Mouse (Mus musculus) hindbrain, embryonic 10.5 days (tissue): ENCODE data around the gene Wdfy2. TPM values are rescaled to one million over a fixed set of nuclear protein-coding genes. Genes with fewer than 3 reads are reported as not detected.
"Not testable (repeated sequence)": the region's sequence is repeated elsewhere in the genome, so short reads cannot be mapped to it uniquely, and the experiment has no call there.

ENCODE experiments used
- DNase-seq: peaks from one replicate; pipeline ENCODE4 v3.0.0-alpha.2; 2017; ENCODE audit warnings: low spot score
- H3K27ac ChIP-seq: fragments of 300-500 bp; sonication (generic); 2 replicates; pipeline ENCODE4 v1.5.1; 2016; ENCODE audit warnings: mild to moderate bottlenecking, moderate library complexity
- H3K27me3 ChIP-seq: fragments of 300-500 bp; sonication (generic); 2 replicates; pipeline ENCODE4 v1.6.1; 2016; ENCODE audit warnings: mild to moderate bottlenecking; ENCODE audit not compliant: poor library complexity, insufficient read depth, severe bottlenecking
- H3K36me3 ChIP-seq: fragments of 300-500 bp; sonication (generic); 2 replicates; pipeline ENCODE4 v1.6.1; 2016; ENCODE audit warnings: mild to moderate bottlenecking, moderate library complexity
- H3K4me1 ChIP-seq: fragments of 300-500 bp; sonication (generic); replicated peaks from 2 replicates; pipeline ENCODE4 v1.6.1; 2016; ENCODE audit warnings: mild to moderate bottlenecking
- H3K4me3 ChIP-seq: fragments of 300-500 bp; sonication (generic); 2 replicates; pipeline ENCODE4 v1.5.1; 2016; ENCODE audit warnings: mild to moderate bottlenecking, moderate library complexity
- H3K9me3 ChIP-seq: fragments of 300-500 bp; sonication (generic); 2 replicates; pipeline ENCODE4 v1.6.1; 2016; ENCODE audit warnings: mild to moderate bottlenecking, moderate library complexity
- WGBS: fragments of 180-500 bp; shearing (Covaris S2); methylation state at CpG from one replicate; pipeline ENCODE4 v1.1.7; 2016; 5-methylcytosine and 5-hydroxymethylcytosine counted together
- polyA plus RNA-seq: library from polyadenylated mRNA; unstranded; fragments of >200 nt; fragmentation: Nextera tagmentation; extraction: Ambion mirVana; gene quantifications from 2 replicates; pipeline ENCODE4 v1.2.1, GENCODE M21; 2016

Wdfy2 gene
- polyA plus RNA-seq, 1 experiment from 2014 or later: 12.9 TPM

DNA sequence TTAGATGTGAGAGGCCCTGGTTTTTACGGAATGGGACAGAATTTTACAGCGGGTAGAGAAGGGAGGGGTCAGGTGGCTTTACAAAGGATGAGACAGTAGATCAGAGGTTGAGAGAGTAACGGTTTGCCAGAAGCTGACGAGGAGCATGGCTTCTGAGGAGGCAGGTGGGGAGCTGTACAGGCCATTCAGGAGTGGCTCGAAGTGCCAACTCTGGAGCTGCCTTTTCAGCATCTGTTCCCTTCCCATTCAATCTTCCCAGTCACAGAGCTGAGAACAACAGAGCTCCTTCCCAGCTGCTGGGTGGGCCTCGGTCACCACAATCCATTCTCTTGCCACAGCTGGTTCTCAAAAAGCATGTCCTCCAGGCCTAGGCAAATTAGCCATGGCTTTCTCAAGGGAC is 8.2 kb upstream of the Wdfy2 start:
- 55% methylated on average over 6 of the region's 6 CpGs for WGBS
- peak overlapping the region; percentile 53; the same call in 1 of the 2 replicates for H3K27ac ChIP-seq

DNA sequence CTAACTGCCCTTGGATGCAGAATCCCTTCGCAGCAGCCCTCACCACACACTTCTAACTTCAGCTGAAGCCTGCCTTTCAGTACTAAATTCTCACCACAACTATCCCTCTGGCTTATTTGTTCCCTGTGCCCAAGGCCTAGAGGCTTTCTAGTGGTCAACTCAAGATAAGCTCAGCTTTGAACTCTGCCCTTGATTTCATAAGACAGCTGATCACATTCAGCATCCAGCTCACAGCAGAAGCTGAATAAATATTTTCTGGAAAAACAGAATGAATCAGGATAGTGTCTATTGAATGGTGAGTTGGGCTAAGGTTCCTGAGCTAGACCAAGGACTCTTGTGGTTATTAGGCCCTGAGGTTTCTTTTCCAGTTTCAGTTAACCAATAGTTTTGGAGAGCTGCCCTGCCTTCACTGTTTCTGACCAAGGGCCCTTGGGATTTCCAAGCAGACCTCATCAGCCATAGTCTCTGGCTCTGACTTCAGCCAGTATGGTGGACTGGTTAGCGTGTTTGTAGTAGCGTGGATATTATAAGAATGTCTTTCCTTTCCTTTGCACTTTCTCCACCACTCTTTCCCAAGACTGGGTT is 5.7 kb upstream of the Wdfy2 start:
- H3K4me1 ChIP-seq: peaks cover 14% of the 10 kb centered on the region
- WGBS: 91% methylated on average over 3 of the region's 3 CpGs
- DNase-seq: no peak
- H3K27ac ChIP-seq: no peak overlapping the region
- H3K27me3 ChIP-seq: no peaks in the 10 kb centered on the region
- H3K4me3 ChIP-seq: no peak overlapping the region
- H3K36me3 ChIP-seq: no peaks in the 10 kb centered on the region
- no peaks in the 10 kb centered on the region for H3K9me3 ChIP-seq

More for the DNA sequence above, 8.2 kb upstream of the Wdfy2 start:
- no peak overlapping the region for H3K4me3 ChIP-seq
- peaks cover 9% of the 10 kb centered on the region for H3K4me1 ChIP-seq
- H3K9me3 ChIP-seq: no peaks in the 10 kb centered on the region
- H3K27me3 ChIP-seq: no peaks in the 10 kb centered on the region
- no peak for DNase-seq
- H3K36me3 ChIP-seq: no peaks in the 10 kb centered on the region

DNA sequence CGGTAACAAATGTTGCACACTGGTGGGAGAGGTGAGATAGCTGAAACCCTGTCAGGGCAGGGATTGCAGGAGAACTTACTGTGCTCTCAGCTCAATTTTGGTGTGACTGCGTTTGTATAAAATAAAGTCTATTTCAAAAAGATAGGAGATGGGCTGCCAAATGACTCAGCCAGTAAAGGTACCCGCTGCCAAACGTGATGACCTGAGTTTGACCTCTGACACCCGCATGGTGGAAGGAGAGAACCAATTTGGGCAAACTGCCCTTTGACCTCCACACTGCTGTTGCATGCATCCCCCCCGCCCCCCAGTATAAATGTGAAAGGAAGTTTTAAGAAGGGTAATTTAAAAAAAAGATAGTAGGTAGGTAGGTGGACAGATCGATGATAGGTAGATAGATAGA is 4.4 kb upstream of the Wdfy2 start:
- DNase-seq: no peak
- Histone ChIP-seq H3K27me3 (no peaks in the 10 kb centered on the region), H3K4me1 (peaks cover 15% of the 10 kb centered on the region), H3K36me3 (no peaks in the 10 kb centered on the region), H3K4me3 (no peak overlapping the region), H3K9me3 (no peaks in the 10 kb centered on the region), H3K27ac (no peak overlapping the region)
- WGBS: 82% methylated on average over 7 of the region's 7 CpGs

DNA sequence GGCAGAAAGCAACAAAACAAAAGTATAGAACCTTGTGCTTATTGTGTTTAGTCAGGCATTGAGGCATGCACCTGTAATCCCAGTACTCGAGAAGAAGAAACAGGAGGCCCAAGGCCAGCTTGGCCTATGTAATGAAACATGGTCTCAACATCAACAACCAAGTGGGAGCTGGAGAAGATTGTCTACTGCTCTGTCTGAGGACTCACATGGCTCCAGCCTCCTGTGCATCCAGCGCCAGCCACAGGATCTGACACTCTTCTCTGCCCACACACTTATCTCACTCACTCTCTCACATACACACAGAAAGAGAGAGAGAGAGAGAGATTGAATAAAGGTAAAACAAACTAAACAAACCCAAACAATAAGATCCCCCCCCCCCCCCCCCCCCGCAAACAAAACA is 3.9 kb upstream of the Wdfy2 start:
- WGBS: 57% methylated on average over 3 of the region's 3 CpGs
- no peak for DNase-seq
- H3K36me3 ChIP-seq: no peaks in the 10 kb centered on the region
- H3K4me1 ChIP-seq: peaks cover 19% of the 10 kb centered on the region
- no peak overlapping the region for H3K4me3 ChIP-seq
- no peak overlapping the region for H3K27ac ChIP-seq
- H3K27me3 ChIP-seq: no peaks in the 10 kb centered on the region
- H3K9me3 ChIP-seq: no peaks in the 10 kb centered on the region

DNA sequence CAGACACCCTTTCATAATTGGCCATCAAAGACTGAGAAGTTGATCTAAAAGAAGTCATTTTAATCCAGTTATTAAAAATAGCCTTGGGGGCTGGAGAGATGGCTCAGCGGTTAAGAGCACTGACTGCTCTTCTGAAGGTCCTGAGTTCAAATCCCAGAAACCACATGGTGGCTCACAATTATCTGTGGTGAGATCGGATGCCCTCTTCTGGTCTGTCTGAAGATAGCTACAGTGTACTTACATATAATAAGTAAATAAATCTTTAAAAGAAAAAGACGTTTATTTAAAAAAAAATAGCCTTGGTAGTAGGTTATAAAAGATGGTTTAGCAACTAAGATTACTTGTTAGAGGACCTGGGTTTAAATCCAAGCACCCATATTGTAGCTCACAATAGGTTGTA is 1.7 kb upstream of the Wdfy2 start:
- WGBS: 87% methylated on average over 3 of the region's 3 CpGs
- H3K27me3 ChIP-seq, DNase-seq, H3K27ac ChIP-seq, H3K9me3 ChIP-seq, H3K4me3 ChIP-seq, H3K36me3 ChIP-seq: not testable (repeated sequence)
- H3K4me1 ChIP-seq: peaks cover 23% of the 10 kb centered on the region

DNA sequence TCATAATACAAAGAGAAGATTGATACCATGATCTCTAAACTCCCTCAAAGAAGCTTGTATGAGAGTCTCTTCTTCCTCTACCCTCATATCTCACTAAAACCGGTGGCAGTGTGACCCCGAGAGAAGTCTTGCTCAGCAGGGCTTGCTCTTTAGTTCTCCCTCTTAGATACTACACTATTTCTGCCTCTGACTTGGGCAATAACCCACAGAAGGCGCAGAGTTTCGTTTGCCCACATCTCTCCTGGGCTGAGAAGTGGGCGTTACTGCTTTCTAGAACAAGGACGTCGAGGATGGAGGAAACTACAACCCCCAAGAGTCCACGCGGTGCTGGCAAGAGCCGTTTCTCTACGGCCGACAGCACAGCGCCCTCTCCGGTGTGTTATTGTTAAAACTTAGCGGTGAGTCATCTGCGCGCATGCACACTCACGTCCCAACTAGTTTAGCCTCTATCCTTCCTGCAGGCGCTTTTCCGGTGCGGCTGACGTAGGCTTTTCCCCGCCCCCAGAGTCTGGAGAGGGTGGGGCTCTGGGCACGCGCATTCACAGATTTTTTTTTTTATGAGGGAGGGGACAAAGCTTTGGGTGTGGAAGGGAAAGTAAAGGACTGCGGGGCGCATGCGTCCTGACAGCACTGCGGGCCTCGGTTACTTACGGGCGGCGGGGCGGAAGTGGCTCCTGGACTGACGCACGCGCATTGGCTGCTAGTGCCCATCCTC is 395 bp upstream of the Wdfy2 start:
- H3K9me3 ChIP-seq: no peaks in the 10 kb centered on the region
- H3K36me3 ChIP-seq: peaks cover 16% of the 10 kb centered on the region
- H3K27ac ChIP-seq: peak overlapping the region; percentile 89
- under 1% methylated on average over 37 of the region's 37 CpGs for WGBS
- peak overlapping the region; percentile 90 for H3K4me3 ChIP-seq
- H3K4me1 ChIP-seq: peaks cover 28% of the 10 kb centered on the region
- no peaks in the 10 kb centered on the region for H3K27me3 ChIP-seq
- DNase-seq: peak; percentile 99

DNA sequence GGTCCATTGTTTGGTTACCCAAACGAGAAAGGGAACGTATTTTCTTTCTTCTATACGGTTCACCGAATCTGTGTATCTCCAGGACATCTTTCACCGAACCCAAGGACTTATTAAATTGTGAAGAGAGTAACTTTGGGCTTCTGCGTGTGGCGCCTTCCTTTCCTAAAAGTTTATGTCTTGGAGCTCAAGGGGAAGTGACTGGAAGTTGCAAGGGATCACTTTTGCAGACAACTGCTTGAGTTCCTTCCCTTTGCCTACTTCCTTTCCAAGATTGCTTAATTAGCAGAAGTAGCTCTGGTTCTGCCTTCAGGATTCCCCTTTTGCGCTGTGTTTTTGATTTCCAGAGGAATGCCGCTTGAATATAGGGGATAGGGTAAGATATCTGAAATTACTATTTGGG is 858 bp downstream of the Wdfy2 start:
- WGBS: 14% methylated on average over 9 of the region's 9 CpGs
- Histone ChIP-seq H3K36me3 (peaks cover 16% of the 10 kb centered on the region), H3K4me1 (peaks cover 39% of the 10 kb centered on the region), H3K4me3 (peak overlapping the region; percentile 90), H3K27ac (peak overlapping the region; percentile 89), H3K9me3 (no peaks in the 10 kb centered on the region), H3K27me3 (no peaks in the 10 kb centered on the region)
- no peak for DNase-seq

DNA sequence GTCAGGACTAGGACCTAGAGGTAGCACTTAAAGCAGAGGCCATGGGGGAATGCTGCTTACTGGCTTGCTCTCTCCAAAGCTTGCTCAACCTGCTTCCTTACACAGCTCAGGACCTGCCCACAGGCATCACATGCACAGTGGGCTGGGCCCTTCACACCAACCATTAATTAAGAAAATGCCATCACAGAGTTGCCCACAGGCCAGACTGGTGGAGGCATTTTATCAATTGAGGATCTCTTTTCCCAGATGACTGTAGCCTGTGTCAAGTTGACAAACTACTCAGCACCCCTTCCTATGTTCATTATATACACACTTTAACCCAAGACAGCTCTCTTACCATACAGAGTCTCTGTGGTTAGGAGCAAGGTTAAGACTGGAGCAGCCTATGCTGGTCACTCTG is 4.2 kb downstream of the Wdfy2 start:
- no peak overlapping the region for H3K4me3 ChIP-seq
- DNase-seq: no peak
- H3K27ac ChIP-seq: no peak overlapping the region
- H3K36me3 ChIP-seq: peaks cover 16% of the 10 kb centered on the region
- no peaks in the 10 kb centered on the region for H3K27me3 ChIP-seq
- no peaks in the 10 kb centered on the region for H3K9me3 ChIP-seq
- peaks cover 54% of the 10 kb centered on the region for H3K4me1 ChIP-seq

DNA sequence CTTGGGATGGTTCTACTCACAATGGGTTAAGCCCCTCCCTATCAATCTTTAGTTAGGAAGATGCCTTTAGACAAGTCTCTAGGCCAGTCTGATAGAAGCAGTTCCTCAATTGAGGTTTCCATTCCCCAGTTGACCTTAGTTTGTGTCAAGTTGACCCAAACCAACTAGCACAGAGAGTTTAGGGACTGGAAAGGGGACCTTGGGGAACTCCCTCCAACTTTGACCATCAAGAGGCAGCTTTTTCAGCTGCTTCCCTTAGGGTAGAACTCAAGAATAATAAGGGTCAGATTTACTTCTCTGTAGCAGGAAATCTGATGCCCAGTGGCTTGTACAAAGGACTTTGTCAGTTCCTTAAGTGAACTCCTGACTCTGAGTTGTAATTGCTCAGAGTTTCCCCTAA is 5.0 kb downstream of the Wdfy2 start:
- no peak overlapping the region for H3K27ac ChIP-seq
- H3K9me3 ChIP-seq: no peaks in the 10 kb centered on the region
- H3K4me1 ChIP-seq: peaks cover 52% of the 10 kb centered on the region
- no peaks in the 10 kb centered on the region for H3K27me3 ChIP-seq
- DNase-seq: no peak
- H3K36me3 ChIP-seq: peaks cover 16% of the 10 kb centered on the region
- no peak overlapping the region for H3K4me3 ChIP-seq

DNA sequence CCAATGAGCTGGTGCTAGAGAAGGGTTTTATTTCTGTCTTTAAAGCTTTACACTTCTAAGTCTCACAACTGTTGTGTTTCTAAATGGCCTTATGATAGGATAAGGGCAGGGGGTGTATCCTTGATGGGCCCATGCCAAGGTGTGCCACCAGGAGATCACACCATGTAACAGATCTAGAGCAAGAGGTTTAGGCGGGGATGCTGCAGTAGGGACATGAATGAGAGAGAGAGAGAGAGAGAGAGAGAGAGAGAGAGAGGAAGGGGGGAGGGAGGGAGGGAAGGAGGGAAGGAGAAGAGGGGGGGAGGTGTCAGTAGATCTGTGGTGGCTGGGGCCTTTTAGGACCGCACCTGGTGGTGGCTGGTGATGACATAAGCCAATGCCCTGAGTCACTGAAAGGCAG is 5.5 kb downstream of the Wdfy2 start:
- Histone ChIP-seq H3K36me3 (peaks cover 16% of the 10 kb centered on the region), H3K27ac (no peak overlapping the region), H3K27me3 (no peaks in the 10 kb centered on the region), H3K4me1 (peaks cover 52% of the 10 kb centered on the region), H3K9me3 (peaks cover 3% of the 10 kb centered on the region), H3K4me3 (no peak overlapping the region)
- no peak for DNase-seq
- WGBS: 75% methylated on average over 2 of the region's 2 CpGs

DNA sequence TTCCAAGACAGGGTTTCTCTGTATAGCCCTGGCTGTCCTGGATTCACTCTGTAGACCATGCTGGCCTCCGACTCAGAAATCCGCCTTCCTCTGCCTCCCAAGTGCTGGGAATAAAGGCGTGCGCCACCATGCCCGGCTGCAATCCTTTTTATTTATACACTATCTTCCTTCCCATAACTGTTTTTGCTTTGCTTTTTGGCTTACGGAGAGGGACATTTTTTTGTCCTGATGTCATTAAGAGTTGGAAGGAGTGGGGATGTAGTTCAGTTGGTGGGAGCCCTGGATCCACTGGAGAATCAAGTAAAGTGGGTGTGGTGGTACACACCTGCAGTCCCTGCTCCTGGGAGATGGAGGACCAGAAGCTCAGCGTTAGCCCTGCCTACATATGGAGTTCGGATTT is 6.7 kb downstream of the Wdfy2 start:
- Histone ChIP-seq H3K9me3 (peaks cover 14% of the 10 kb centered on the region), H3K27me3 (no peaks in the 10 kb centered on the region), H3K36me3 (peaks cover 24% of the 10 kb centered on the region), H3K27ac (no peak overlapping the region), H3K4me1 (peaks cover 41% of the 10 kb centered on the region), H3K4me3 (no peak overlapping the region)
- 88% methylated on average over 8 of the region's 8 CpGs for WGBS
- no peak for DNase-seq

DNA sequence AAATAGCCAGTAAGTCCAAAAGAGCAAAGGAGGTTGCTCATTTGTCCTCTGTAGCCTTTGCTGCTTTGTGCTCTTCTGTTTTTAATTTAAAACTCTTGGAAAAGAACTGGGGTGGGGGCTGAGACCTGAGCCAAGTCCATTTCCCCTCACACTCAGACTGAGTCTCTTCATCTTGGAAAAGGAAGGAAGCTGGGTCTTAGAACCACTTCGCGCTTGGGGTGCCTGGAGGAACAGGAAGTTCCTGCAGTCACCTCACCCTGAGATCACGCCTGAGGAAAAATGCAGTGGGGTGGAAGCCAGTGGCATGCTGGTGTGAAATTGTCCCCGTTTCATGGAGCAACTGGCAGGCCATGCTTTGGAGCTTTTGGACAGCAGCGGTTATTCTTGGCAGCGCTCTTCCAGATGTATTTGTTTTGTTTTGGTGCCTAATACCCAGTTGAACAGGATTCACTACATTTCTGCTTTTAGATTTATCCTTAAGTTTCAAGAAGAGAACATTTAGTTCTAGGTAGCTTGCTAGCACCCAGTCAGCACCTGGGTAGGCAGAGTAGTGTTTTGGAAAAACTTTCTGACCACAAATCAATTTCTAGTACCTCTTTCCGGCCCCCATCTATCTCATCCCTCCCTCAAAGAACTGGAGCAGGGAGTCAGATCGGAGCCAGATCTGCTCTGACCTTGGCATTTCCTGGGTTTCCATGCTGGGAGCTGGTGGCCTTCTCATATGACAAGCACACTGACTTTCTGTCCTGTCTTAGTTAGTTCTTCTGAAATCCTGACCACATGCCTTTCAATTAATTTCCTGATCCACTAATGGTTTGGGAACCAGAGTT is 7.7 kb downstream of the Wdfy2 start:
- Histone ChIP-seq H3K4me3 (no peak overlapping the region), H3K27ac (peak overlapping the region; percentile 59; the same call in 1 of the 2 replicates), H3K4me1 (peaks cover 35% of the 10 kb centered on the region), H3K9me3 (peaks cover 18% of the 10 kb centered on the region), H3K36me3 (peaks cover 23% of the 10 kb centered on the region), H3K27me3 (no peaks in the 10 kb centered on the region)
- 69% methylated on average over 8 of the region's 8 CpGs for WGBS
- no peak for DNase-seq

DNA sequence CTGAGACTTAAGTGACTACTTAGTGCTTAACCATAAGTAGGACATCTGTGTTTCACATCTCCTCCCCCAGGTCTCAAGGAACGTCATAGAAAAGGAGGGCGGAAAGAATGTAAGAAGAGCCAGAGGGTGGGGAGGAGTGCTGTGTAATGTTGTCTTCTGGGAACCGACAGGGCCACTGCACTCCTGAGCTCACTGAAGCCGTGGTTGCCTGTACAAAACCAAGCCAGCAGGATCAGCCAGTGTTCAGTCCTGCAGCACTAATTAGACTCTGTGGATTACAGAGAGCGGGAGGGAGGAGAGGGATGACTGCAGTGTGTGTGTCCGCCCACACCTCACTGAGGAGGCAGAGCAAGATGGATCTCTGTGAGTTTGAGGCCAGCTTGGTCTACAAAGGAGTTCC is 13.5 kb downstream of the Wdfy2 start:
- 56% methylated on average over 6 of the region's 6 CpGs for WGBS
- Histone ChIP-seq H3K4me3 (no peak overlapping the region), H3K27ac (no peak overlapping the region), H3K36me3 (peaks cover 22% of the 10 kb centered on the region; the same call in 1 of the 2 replicates), H3K27me3 (no peaks in the 10 kb centered on the region), H3K4me1 (peaks cover 15% of the 10 kb centered on the region), H3K9me3 (peaks cover 18% of the 10 kb centered on the region)
- DNase-seq: no peak
